Mouse (Mus musculus) adrenal gland, adult (tissue): ENCODE measurements around the gene Naaa.
A peak's percentile ranks its signal among the peaks of the same experiment; 100 is the strongest.

Experiments
- DNase-seq, 2 experiments: peaks; one replicate each; pipeline ENCODE4 v3.0.0; 2022 to 2023; ENCODE audit warnings: low spot score in 1 of 2; ENCODE audit not compliant: inconsistent age in 2 of 2

Naaa gene

DNA sequence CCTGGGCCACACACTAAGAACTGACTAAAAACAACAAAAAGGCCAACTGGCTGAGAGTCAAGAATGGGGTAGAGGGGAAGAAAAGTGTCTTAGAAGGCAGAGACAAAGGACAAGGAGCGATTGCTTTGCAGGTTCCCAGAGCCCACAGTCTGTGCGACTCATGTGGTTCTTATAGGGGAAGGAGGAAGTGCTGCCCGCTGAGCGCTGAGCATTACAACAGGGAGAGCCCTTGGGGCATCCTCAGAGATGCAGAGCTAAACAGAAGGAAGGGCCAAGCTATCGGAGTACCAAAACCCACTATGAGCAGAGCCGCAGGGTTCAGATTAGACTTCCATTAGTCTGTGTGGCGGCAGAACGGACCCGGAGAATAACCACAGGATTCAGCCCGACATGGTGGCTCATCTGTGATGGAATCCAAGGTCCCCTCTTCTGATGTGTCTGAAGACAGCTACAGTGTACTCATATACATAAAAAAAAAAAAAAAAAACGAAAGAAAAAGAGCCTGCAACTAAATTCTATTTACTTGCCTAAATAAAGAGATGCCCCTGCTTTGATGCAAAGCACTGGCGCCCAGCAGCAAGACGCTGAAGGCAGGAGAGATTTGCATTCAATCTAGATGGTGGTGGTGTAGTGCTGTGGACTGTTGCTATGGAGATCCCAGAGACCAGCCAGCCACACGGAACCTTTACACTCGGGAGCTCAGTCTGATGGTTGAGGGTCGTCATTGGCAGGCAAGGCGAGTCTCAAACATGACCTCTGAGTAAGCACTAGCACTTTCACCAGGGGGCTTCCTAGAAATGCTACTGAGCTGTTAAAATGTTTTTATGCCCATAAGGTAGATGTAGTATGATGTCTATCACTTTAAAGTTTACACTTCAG lies 58.8 kb downstream of the Naaa start:
- DNase-seq, result no peak

DNA sequence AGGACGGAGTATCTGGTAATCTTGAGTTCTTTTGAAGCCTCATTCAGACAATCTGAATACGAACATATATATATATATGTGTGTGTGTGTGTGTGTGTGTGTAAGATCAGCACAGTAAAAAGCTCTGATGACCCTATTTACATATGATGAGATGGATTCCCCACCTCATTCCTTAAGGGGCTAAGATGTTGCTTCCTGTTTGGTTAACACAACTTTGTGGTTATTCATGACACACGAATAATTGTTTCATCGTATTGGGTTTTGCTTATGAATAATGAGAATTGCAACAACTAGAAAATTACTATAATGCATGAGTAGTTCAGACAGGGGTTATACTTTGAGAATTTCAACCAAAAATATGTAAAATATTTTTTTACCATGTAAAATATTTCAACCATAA lies 62.7 kb downstream of the Naaa start, which contains the start of gene U90926:
TSS of gene U90926 (minus strand) at position 101 of the 400 bp plus-strand sequence.
- DNase-seq, result no peak

DNA sequence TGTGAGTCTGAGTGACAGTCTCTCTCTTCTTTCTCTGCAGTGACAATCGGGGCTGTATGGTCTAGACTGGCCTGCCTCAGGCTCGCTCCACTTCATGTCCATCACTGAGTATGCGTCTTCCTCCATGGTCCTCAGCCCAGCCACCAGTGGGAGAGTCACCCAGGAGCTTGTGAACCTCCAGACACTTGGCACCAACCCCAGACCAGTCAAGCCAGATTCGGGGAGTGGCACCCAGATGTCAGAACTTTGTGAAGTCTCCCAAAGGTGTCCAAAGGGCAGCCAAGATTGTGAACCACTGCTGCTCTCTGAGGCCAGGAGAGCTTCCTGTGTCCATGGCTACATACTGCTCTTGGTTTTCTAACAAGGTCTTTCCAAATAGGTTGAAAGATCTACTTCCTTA lies 65.7 kb downstream of the Naaa start:
- peak in 1 of 2 experiments; percentile 42 for DNase-seq

DNA sequence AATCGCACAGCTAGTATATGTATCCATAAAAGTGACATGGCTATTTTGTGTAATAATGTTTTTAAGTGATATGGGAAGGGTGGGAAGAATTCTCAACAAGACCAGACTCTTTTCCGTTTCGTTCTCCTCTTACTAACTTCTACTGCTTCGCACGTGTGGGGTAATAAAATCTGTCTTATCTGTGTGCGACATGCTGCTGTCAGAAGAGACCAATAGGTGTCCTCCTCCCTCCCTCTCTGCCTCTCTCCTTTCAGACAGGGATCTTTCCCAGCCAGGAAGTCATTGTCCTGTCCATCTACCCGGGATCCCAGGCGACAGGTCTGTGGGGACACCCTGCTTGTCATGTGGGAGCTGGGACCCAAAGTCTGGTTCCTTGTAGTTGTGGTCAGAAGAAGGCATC lies 67.8 kb downstream of the Naaa start:
- DNase-seq, result no peak
